Mouse (Mus musculus): ENCODE data around the gene Grin1. TPM values are rescaled to one million over a fixed set of nuclear protein-coding genes. Genes with fewer than 3 reads are reported as not detected.
A peak's percentile ranks its signal among the peaks of the same experiment; 100 is the strongest.

Gene Grin1
- polyA plus RNA-seq, 1 experiment from 2014 or later = 57.2 TPM

DNA sequence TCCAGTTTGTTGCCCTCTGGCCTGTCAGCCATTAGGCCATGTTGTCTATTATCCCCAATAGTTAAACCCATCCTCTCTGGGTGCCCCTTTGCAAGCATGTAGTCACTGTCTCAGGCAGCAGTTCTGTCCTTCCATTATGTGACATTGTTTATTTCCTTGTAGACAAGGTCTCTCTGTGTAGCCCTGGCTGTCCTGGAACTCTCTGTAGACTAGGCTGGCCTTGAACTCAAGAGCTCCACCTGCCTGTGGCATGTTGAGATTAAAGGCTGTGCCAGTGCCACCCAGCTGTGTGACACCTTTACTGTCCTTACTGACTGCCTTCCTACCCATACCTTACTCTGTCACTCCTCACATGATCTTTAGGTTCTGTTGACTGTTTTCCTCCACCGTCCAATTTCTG is 66.7 kb downstream of the Grin1 start:
- ATAC-seq (ENCODE audit: low FRiP score) = no peak
- H3K4me1 ChIP-seq (replicated peaks; ENCODE audit: control insufficient read depth, insufficient read depth, low read length) = peaks cover 15% of the 10 kb centered on the region
- H3K9me3 ChIP-seq (ENCODE audit: control insufficient read depth, low read length) = no peaks in the 10 kb centered on the region
- no peak overlapping the region for H3K4me3 ChIP-seq (replicated peaks; ENCODE audit: low read length)
- H3K36me3 ChIP-seq (replicated peaks; ENCODE audit: control insufficient read depth, insufficient read depth) = peaks cover 52% of the 10 kb centered on the region
- no peak for DNase-seq (ENCODE audit: low spot score)
- H3K4me2 ChIP-seq (replicated peaks) = no peak overlapping the region
- no peaks in the 10 kb centered on the region for H3K27me3 ChIP-seq (ENCODE audit: control insufficient read depth, insufficient read depth, low read length)
- WGBS = 93% methylated on average over 1 of the region's 1 CpGs
- no peak overlapping the region for H3K9ac ChIP-seq
- no peak overlapping the region for H3K27ac ChIP-seq

DNA sequence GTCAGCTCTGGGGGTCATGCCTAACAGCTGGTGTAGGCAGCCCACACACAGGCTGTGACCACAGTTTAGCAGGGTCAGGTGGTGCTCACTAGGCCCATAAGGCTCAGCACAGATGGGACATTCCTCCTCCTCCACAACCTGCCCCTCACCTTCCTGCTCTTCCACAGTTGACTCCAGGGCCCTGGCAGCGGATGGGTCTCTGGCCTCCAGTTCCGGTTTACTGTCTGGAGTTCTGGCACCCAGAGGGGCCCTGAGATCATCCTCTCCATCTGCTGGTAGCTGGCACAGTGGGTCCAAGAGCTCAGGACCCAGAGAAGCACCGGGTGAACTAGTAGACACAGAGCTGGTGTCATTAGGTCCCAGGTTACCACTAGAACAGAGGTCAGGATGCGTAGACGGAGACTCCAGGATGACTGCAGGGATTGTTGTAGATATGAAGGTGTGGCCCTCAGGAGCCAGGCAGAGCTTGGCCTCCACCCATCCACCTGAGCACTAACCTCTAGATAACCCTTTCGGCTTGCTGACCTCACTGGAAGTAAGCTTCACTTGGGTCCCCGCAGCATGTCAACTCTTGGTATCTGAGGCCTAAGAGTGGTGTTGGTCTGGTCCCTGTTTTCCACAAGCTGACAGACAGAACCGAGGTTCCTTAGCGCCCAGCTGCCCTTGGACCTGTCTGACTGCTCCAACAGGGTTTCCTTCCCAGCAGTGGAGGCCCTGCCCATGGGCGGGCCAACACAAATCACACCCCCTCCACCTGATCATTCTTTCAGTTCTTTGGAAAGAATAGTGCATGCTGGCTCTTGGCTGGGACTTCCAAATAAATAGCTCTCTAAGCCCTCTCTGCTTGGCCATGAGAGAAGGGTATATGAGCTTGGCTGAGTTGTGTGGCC is 72.6 kb downstream of the Grin1 start, which contains the start of gene AL732309.1:
TSS of gene AL732309.1 (minus strand) at position 681 of the 890 bp plus-strand sequence.
- no peak for ATAC-seq (ENCODE audit: low FRiP score)
- DNase-seq (ENCODE audit: low spot score) = no peak
- Histone ChIP-seq H3K4me1 (replicated peaks; ENCODE audit: control insufficient read depth, insufficient read depth, low read length) (peaks cover 16% of the 10 kb centered on the region), H3K27ac (no peak within 1 kb of the TSS), H3K9me3 (ENCODE audit: control insufficient read depth, low read length) (no peaks in the 10 kb centered on the region), H3K27me3 (ENCODE audit: control insufficient read depth, insufficient read depth, low read length) (no peaks in the 10 kb centered on the region), H3K4me3 (replicated peaks; ENCODE audit: low read length) (no peak within 1 kb of the TSS), H3K9ac (no peak within 1 kb of the TSS), H3K36me3 (replicated peaks; ENCODE audit: control insufficient read depth, insufficient read depth) (peaks cover 70% of the 10 kb centered on the region), H3K4me2 (replicated peaks) (no peak within 1 kb of the TSS)
- 95% methylated on average over 10 of the region's 10 CpGs for WGBS

GRCm38 (mm10) chr2:25244144-25244543 is 74.8 kb downstream of the Grin1 start:
- Histone ChIP-seq H3K9ac (no peak overlapping the region), H3K36me3 (replicated peaks; ENCODE audit: control insufficient read depth, insufficient read depth) (peaks cover 49% of the 10 kb centered on the region), H3K27ac (no peak overlapping the region), H3K4me1 (replicated peaks; ENCODE audit: control insufficient read depth, insufficient read depth, low read length) (peaks cover 22% of the 10 kb centered on the region), H3K4me2 (replicated peaks) (no peak overlapping the region), H3K4me3 (replicated peaks; ENCODE audit: low read length) (no peak overlapping the region), H3K27me3 (ENCODE audit: control insufficient read depth, insufficient read depth, low read length) (no peaks in the 10 kb centered on the region), H3K9me3 (ENCODE audit: control insufficient read depth, low read length) (no peaks in the 10 kb centered on the region)
- ATAC-seq (ENCODE audit: low FRiP score) = no peak
- no peak for DNase-seq (ENCODE audit: low spot score)
- WGBS = 91% methylated on average over 4 of the region's 4 CpGs

- Histone ChIP-seq H3K4me1 (replicated peaks; ENCODE audit: control insufficient read depth, insufficient read depth, low read length) (peaks cover 22% of the 10 kb centered on the region), H3K9me3 (ENCODE audit: control insufficient read depth, low read length) (no peaks in the 10 kb centered on the region), H3K36me3 (replicated peaks; ENCODE audit: control insufficient read depth, insufficient read depth) (peaks cover 41% of the 10 kb centered on the region), H3K9ac (peak overlapping the region; percentile 87; the same call in 1 of the 2 replicates), H3K27me3 (ENCODE audit: control insufficient read depth, insufficient read depth, low read length) (no peaks in the 10 kb centered on the region), H3K4me3 (replicated peaks; ENCODE audit: low read length) (peak overlapping the region; percentile 72; the same call in 1 of the 2 replicates), H3K27ac (no peak overlapping the region), H3K4me2 (replicated peaks) (peak overlapping the region; percentile 86)
- DNase-seq (ENCODE audit: low spot score) (no peak), ATAC-seq (ENCODE audit: low FRiP score) (no peak)
- WGBS = 79% methylated on average over 8 of the region's 8 CpGs
Observed at GRCm38 (mm10) chr2:25243342-25243741, 75.6 kb downstream of the Grin1 start.

- under 1% methylated on average over 33 of the region's 59 CpGs for WGBS
- peak; percentile 67 for ATAC-seq (ENCODE audit: low FRiP score)
- H3K4me2 ChIP-seq (replicated peaks) = peak within 1 kb of the TSS; percentile 86
Observed at GRCm38 (mm10) chr2:25242101-25242506, 76.9 kb downstream of the Grin1 start, which contains the start of the genes Rnf208 and Cysrt1. Gene Rnf208 (plus strand): TSS chr2:25242255. Gene Cysrt1 (minus strand): TSS chr2:25242452.

GRCm38 (mm10) chr2:25241438-25241775 is 77.6 kb downstream of the Grin1 start:
- peak overlapping the region; percentile 72 for H3K4me3 ChIP-seq (replicated peaks; ENCODE audit: low read length)
- H3K9me3 ChIP-seq (ENCODE audit: control insufficient read depth, low read length) = no peaks in the 10 kb centered on the region
- no peak for DNase-seq (ENCODE audit: low spot score)
- ATAC-seq (ENCODE audit: low FRiP score) = peak; percentile 5; the same call in 1 of the 2 replicates
- H3K4me2 ChIP-seq (replicated peaks) = peak overlapping the region; percentile 86
- H3K27me3 ChIP-seq (ENCODE audit: control insufficient read depth, insufficient read depth, low read length) = peaks cover 6% of the 10 kb centered on the region; the same call in 1 of the 2 replicates
- WGBS = 17% methylated on average over 6 of the region's 6 CpGs
- peak overlapping the region; percentile 87 for H3K9ac ChIP-seq
- H3K36me3 ChIP-seq (replicated peaks; ENCODE audit: control insufficient read depth, insufficient read depth) = peaks cover 24% of the 10 kb centered on the region
- H3K27ac ChIP-seq = peak overlapping the region; percentile 60; the same call in 1 of the 2 replicates
- H3K4me1 ChIP-seq (replicated peaks; ENCODE audit: control insufficient read depth, insufficient read depth, low read length) = peaks cover 22% of the 10 kb centered on the region

More at GRCm38 (mm10) chr2:25242101-25242506, 76.9 kb downstream of the Grin1 start, which contains the start of the genes Rnf208 and Cysrt1:
- Histone ChIP-seq H3K36me3 (replicated peaks; ENCODE audit: control insufficient read depth, insufficient read depth) (peaks cover 30% of the 10 kb centered on the region), H3K27ac (peak within 1 kb of the TSS; percentile 60), H3K4me3 (replicated peaks; ENCODE audit: low read length) (peak within 1 kb of the TSS; percentile 72), H3K9me3 (ENCODE audit: control insufficient read depth, low read length) (no peaks in the 10 kb centered on the region), H3K4me1 (replicated peaks; ENCODE audit: control insufficient read depth, insufficient read depth, low read length) (peaks cover 22% of the 10 kb centered on the region), H3K9ac (peak within 1 kb of the TSS; percentile 87), H3K27me3 (ENCODE audit: control insufficient read depth, insufficient read depth, low read length) (peaks cover 6% of the 10 kb centered on the region; the same call in 1 of the 2 replicates)
- DNase-seq (ENCODE audit: low spot score) = peak; percentile 60

Other genes with a start within 250 kb of the Grin1 start
- gene Entpd8, start 238.9 kb downstream of the Grin1 start, polyA plus RNA-seq (2014; fragmentation: Nextera tagmentation; extraction: Ambion mirVana) = 0.21 TPM in 1 of 2 replicates, not detected in the other
- gene Noxa1, start 224.0 kb downstream of the Grin1 start, polyA plus RNA-seq (2014; fragmentation: Nextera tagmentation; extraction: Ambion mirVana) = not detected in 2 replicates
- gene Nrarp, start 138.4 kb downstream of the Grin1 start, polyA plus RNA-seq (2014; fragmentation: Nextera tagmentation; extraction: Ambion mirVana) = 15.6 and 19.9 TPM in 2 replicates
- 2.0 and 2.2 TPM in 2 replicates for gene Tor4a, start 122.3 kb downstream of the Grin1 start, polyA plus RNA-seq (2014; fragmentation: Nextera tagmentation; extraction: Ambion mirVana)
- gene Nelfb, start 107.7 kb downstream of the Grin1 start, polyA plus RNA-seq (2014; fragmentation: Nextera tagmentation; extraction: Ambion mirVana) = 88.0 and 91.6 TPM in 2 replicates
- gene Stpg3, start 104.5 kb downstream of the Grin1 start, polyA plus RNA-seq (2014; fragmentation: Nextera tagmentation; extraction: Ambion mirVana) = not detected in 2 replicates
- not detected in 2 replicates for gene Fam166a, start 100.4 kb downstream of the Grin1 start, polyA plus RNA-seq (2014; fragmentation: Nextera tagmentation; extraction: Ambion mirVana)
- gene Tubb4b, start 94.5 kb downstream of the Grin1 start, polyA plus RNA-seq (2014; fragmentation: Nextera tagmentation; extraction: Ambion mirVana) = 382 and 411 TPM in 2 replicates
- gene Slc34a3, start 84.8 kb downstream of the Grin1 start, polyA plus RNA-seq (2014; fragmentation: Nextera tagmentation; extraction: Ambion mirVana) = not detected in 2 replicates
- gene Rnf224, start 82.4 kb downstream of the Grin1 start, polyA plus RNA-seq (2014; fragmentation: Nextera tagmentation; extraction: Ambion mirVana) = not detected in 2 replicates
- gene Rnf208, start 76.9 kb downstream of the Grin1 start, polyA plus RNA-seq (2014; fragmentation: Nextera tagmentation; extraction: Ambion mirVana) = 166 and 177 TPM in 2 replicates
- 0.59 TPM in 1 of 2 replicates, not detected in the other for gene Cysrt1, start 76.7 kb downstream of the Grin1 start, polyA plus RNA-seq (2014; fragmentation: Nextera tagmentation; extraction: Ambion mirVana)
- 2.9 and 5.3 TPM in 2 replicates for gene AL732309.1, start 72.3 kb downstream of the Grin1 start, polyA plus RNA-seq (2014; fragmentation: Nextera tagmentation; extraction: Ambion mirVana)
- 9.8 and 12.5 TPM in 2 replicates for gene Tmem203, start 63.7 kb downstream of the Grin1 start, polyA plus RNA-seq (2014; fragmentation: Nextera tagmentation; extraction: Ambion mirVana)
- 13.4 and 14.7 TPM in 2 replicates for gene Tprn, start 56.6 kb downstream of the Grin1 start, polyA plus RNA-seq (2014; fragmentation: Nextera tagmentation; extraction: Ambion mirVana)
- 175 and 190 TPM in 2 replicates for gene Ssna1, start 46.7 kb downstream of the Grin1 start, polyA plus RNA-seq (2014; fragmentation: Nextera tagmentation; extraction: Ambion mirVana)
- 113 and 114 TPM in 2 replicates for gene Anapc2, start 46.7 kb downstream of the Grin1 start, polyA plus RNA-seq (2014; fragmentation: Nextera tagmentation; extraction: Ambion mirVana)
- not detected in 2 replicates for gene Tmem210, start 31.0 kb downstream of the Grin1 start, polyA plus RNA-seq (2014; fragmentation: Nextera tagmentation; extraction: Ambion mirVana)
- not detected in 2 replicates for gene Lrrc26, start 29.3 kb downstream of the Grin1 start, polyA plus RNA-seq (2014; fragmentation: Nextera tagmentation; extraction: Ambion mirVana)
- gene Man1b1, start 13.2 kb upstream of the Grin1 start, polyA plus RNA-seq (2014; fragmentation: Nextera tagmentation; extraction: Ambion mirVana) = 51.6 and 66.0 TPM in 2 replicates
- 21.5 and 24.7 TPM in 2 replicates for gene Dpp7, start 37.2 kb upstream of the Grin1 start, polyA plus RNA-seq (2014; fragmentation: Nextera tagmentation; extraction: Ambion mirVana)
- 6.3 and 6.8 TPM in 2 replicates for gene Uap1l1, start 46.5 kb upstream of the Grin1 start, polyA plus RNA-seq (2014; fragmentation: Nextera tagmentation; extraction: Ambion mirVana)
- 10.0 and 10.8 TPM in 2 replicates for gene Sapcd2, start 53.1 kb upstream of the Grin1 start, polyA plus RNA-seq (2014; fragmentation: Nextera tagmentation; extraction: Ambion mirVana)
- 2.6 and 3.3 TPM in 2 replicates for gene Entpd2, start 76.7 kb upstream of the Grin1 start, polyA plus RNA-seq (2014; fragmentation: Nextera tagmentation; extraction: Ambion mirVana)
- gene Npdc1, start 80.2 kb upstream of the Grin1 start, polyA plus RNA-seq (2014; fragmentation: Nextera tagmentation; extraction: Ambion mirVana) = 365 and 378 TPM in 2 replicates
- 0.37 TPM in 1 of 2 replicates, not detected in the other for gene Fut7, start 104.1 kb upstream of the Grin1 start, polyA plus RNA-seq (2014; fragmentation: Nextera tagmentation; extraction: Ambion mirVana)
- gene Abca2, start 109.5 kb upstream of the Grin1 start, polyA plus RNA-seq (2014; fragmentation: Nextera tagmentation; extraction: Ambion mirVana) = 15.6 and 17.3 TPM in 2 replicates
- 2.2 and 2.6 TPM in 2 replicates for gene Clic3, start 137.7 kb upstream of the Grin1 start, polyA plus RNA-seq (2014; fragmentation: Nextera tagmentation; extraction: Ambion mirVana)
- 93.1 and 109 TPM in 2 replicates for gene Paxx, start 141.9 kb upstream of the Grin1 start, polyA plus RNA-seq (2014; fragmentation: Nextera tagmentation; extraction: Ambion mirVana)
- 230 and 390 TPM in 2 replicates for gene Ptgds, start 150.9 kb upstream of the Grin1 start, polyA plus RNA-seq (2014; fragmentation: Nextera tagmentation; extraction: Ambion mirVana)
- gene Lcn12, start 174.7 kb upstream of the Grin1 start, polyA plus RNA-seq (2014; fragmentation: Nextera tagmentation; extraction: Ambion mirVana) = not detected in 2 replicates
- gene Fbxw5, start 181.6 kb upstream of the Grin1 start, polyA plus RNA-seq (2014; fragmentation: Nextera tagmentation; extraction: Ambion mirVana) = 116 and 118 TPM in 2 replicates
- 4.1 and 5.5 TPM in 2 replicates for gene C8g, start 182.5 kb upstream of the Grin1 start, polyA plus RNA-seq (2014; fragmentation: Nextera tagmentation; extraction: Ambion mirVana)
- 15.6 and 16.3 TPM in 2 replicates for gene Traf2, start 227.8 kb upstream of the Grin1 start, polyA plus RNA-seq (2014; fragmentation: Nextera tagmentation; extraction: Ambion mirVana)
- 353 and 366 TPM in 2 replicates for gene Edf1, start 238.7 kb upstream of the Grin1 start, polyA plus RNA-seq (2014; fragmentation: Nextera tagmentation; extraction: Ambion mirVana)

Data from hindbrain, embryonic 14.5 days (tissue).